Mouse (Mus musculus): ENCODE measurements around the gene Stoml2. TPM values are rescaled to one million over a fixed set of nuclear protein-coding genes. Genes with fewer than 3 reads are reported as not detected.

The Stoml2 gene
- total and polyA plus RNA-seq, 3 experiments: 391 to 480 TPM; not detected in 1

DNA sequence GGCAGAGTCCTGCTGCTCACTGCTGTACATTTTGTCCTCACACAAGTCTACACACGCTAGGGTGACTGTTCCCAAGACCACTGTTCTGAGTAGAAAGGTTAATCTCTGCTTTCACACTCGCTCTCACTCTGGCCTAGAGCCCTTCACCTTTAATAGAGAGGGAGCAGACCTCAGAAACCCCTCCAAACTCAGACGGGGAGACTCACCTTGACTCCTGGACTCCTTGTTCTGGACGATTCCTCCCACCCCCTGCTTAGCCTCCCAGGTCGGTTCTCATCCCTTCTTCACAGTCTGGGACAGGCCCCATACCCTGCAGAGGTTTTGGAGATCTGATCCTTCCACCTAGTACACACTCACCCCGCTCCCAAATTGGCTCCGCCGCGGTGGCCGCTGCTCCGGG lies 8.1 kb upstream of the Stoml2 start:
- TF ChIP-seq HCFC1 (IDR thresholded peaks at IDR 0.05; ENCODE audit: low read depth, low read length) (no peak), MXI1 (IDR thresholded peaks at IDR 0.05; ENCODE audit: low read depth, low read length) (no peak), RCOR1 (IDR thresholded peaks at IDR 0.05; ENCODE audit: low read depth, low read length) (no peak), ETS1 (IDR thresholded peaks at IDR 0.05; ENCODE audit: low read depth, low read length) (no peak), KAT2A (conservative IDR thresholded peaks at IDR 0.05; ENCODE audit: low read depth, low read length) (no peak), ZKSCAN1 (IDR thresholded peaks at IDR 0.05; ENCODE audit: low read depth, low read length) (no peak)
- Histone ChIP-seq H3K9ac (ENCODE audit: control insufficient read depth, low read depth, low read length, poor library complexity, severe bottlenecking) (peak overlapping the region; percentile 44), H3K79me2 (ENCODE audit: control insufficient read depth, insufficient read depth, low read length, poor library complexity) (no peaks in the 10 kb centered on the region), H3K36me3 (ENCODE audit: control insufficient read depth in 1 of 2, insufficient read depth in 2 of 2, low read length in 2 of 2) (peaks cover 0 to 28% of the 10 kb centered on the region in 2 experiments; a peak in 2 of 4 replicates), H3K4me3 (ENCODE audit: control insufficient read depth in 1 of 2, insufficient read depth in 1 of 2, low read depth in 2 of 2, low read length in 2 of 2) (peak overlapping the region; percentile 51 to 77), H3K27ac (ENCODE audit: control insufficient read depth, low read depth, low read length) (peak overlapping the region; percentile 58; the same call in 1 of the 2 replicates), H3K27me3 (ENCODE audit: control insufficient read depth in 1 of 2, insufficient read depth in 2 of 2, low read length in 2 of 2) (no peaks in the 10 kb centered on the region), H3K4me1 (ENCODE audit: control insufficient read depth in 1 of 2, insufficient read depth in 2 of 2, low read length in 2 of 2) (peaks cover 25 to 48% of the 10 kb centered on the region in 2 experiments), H3K9me3 (replicated peaks; ENCODE audit: insufficient read depth, low read length) (no peaks in the 10 kb centered on the region)
- DNase-seq (ENCODE audit: low read depth, low spot score): no peak

DNA sequence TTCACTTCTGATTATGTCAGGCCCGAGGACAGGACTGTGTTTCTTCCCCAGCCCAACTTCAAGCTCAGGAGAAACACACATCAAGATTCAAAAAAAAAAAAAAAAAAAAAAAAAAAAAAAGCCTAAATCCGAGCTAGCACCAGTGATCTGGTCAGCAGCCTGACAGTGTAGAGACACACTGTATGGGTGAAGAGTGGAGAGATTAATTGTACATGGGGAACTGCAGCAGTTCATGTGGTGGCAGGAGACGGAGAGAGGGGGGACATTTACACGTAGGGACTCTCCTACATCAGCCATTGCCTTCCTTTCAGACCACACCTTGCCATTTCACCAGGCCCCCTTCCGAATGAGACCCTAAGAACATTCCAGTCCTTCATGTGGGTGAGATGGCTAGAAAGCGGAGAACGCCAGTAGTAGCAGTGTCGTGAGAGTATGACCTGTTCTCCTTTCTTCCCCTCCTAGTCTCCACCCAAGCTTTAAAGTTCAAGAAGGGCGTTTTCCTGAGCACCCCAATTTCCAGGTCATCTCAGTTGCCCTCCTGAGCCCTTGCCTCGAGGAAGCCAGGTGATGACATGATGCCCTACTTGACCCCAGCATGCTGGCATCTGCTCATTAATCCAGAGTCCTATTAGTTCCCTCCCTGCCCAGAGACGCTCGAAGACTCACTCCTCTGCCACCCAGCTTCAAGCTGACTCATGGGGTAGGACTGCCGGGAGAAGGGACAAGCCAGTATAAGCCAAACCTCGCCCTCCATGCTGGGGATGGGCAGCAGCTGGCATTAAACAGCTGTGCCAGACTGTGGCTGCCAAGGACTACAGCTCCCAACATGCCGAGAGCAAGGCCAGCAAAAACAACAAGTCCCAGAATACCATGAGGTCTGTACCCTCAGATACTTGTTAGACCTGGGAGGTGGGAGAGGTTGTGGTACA lies 7.3 kb upstream of the Stoml2 start:
- no peaks in the 10 kb centered on the region for H3K9me3 ChIP-seq (replicated peaks; ENCODE audit: insufficient read depth, low read length)
- peak overlapping the region; percentile 51 to 77 for H3K4me3 ChIP-seq (ENCODE audit: control insufficient read depth in 1 of 2, insufficient read depth in 1 of 2, low read depth in 2 of 2, low read length in 2 of 2)

More for the DNA sequence above, 7.3 kb upstream of the Stoml2 start:
- H3K79me2 ChIP-seq (ENCODE audit: control insufficient read depth, insufficient read depth, low read length, poor library complexity): no peaks in the 10 kb centered on the region
- DNase-seq (ENCODE audit: low read depth, low spot score): peak; percentile 62
- peaks cover 25 to 41% of the 10 kb centered on the region in 2 experiments for H3K4me1 ChIP-seq (ENCODE audit: control insufficient read depth in 1 of 2, insufficient read depth in 2 of 2, low read length in 2 of 2)
- peaks cover 0 to 26% of the 10 kb centered on the region in 2 experiments; a peak in 2 of 4 replicates for H3K36me3 ChIP-seq (ENCODE audit: control insufficient read depth in 1 of 2, insufficient read depth in 2 of 2, low read length in 2 of 2)
- peak overlapping the region; percentile 44 for H3K9ac ChIP-seq (ENCODE audit: control insufficient read depth, low read depth, low read length, poor library complexity, severe bottlenecking)
- no peak for TF ChIP-seq CHD2 (IDR thresholded peaks at IDR 0.05; ENCODE audit: low read length)
- peak; percentile 47; the same call in 1 of the 2 replicates for TF ChIP-seq KAT2A (conservative IDR thresholded peaks at IDR 0.05; ENCODE audit: low read depth, low read length)
- no peak for TF ChIP-seq E2F4 (IDR thresholded peaks at IDR 0.05; ENCODE audit: borderline replicate concordance, low read depth, low read length)
- TF ChIP-seq SIN3A (IDR thresholded peaks at IDR 0.05; ENCODE audit: low read length): peak; percentile 41
- 0 out of 2 replicates have a peak, but pooled peaks have one; percentile 3 for TF ChIP-seq TCF12 (IDR thresholded peaks at IDR 0.05; ENCODE audit: low read depth, low read length)
- no peak for TF ChIP-seq SMC3 (IDR thresholded peaks at IDR 0.05; ENCODE audit: low read depth, low read length)
- TF ChIP-seq JUND (IDR thresholded peaks at IDR 0.05; ENCODE audit: low read depth, low read length): no peak
- TF ChIP-seq ETS1 (IDR thresholded peaks at IDR 0.05; ENCODE audit: low read depth, low read length): peak; percentile 64; the same call in 1 of the 2 replicates
- TF ChIP-seq ZNF384 (IDR thresholded peaks at IDR 0.05; ENCODE audit: low read depth, low read length): peak; percentile 88
- TF ChIP-seq HCFC1 (IDR thresholded peaks at IDR 0.05; ENCODE audit: low read depth, low read length): peak; percentile 83
- 0 out of 4 replicates have a peak, but pooled peaks of 1 of the 2 experiments have one; percentile 5 for TF ChIP-seq EP300 (IDR thresholded peaks at IDR 0.05; ENCODE audit: low read depth in 1 of 2, low read length in 2 of 2)
- TF ChIP-seq ZKSCAN1 (IDR thresholded peaks at IDR 0.05; ENCODE audit: low read depth, low read length): no peak
- no peak for TF ChIP-seq TAL1 (IDR thresholded peaks at IDR 0.05; ENCODE audit: low read length)
- H3K27me3 ChIP-seq (ENCODE audit: control insufficient read depth in 1 of 2, insufficient read depth in 2 of 2, low read length in 2 of 2): no peaks in the 10 kb centered on the region
- peak overlapping the region; percentile 58 for H3K27ac ChIP-seq (ENCODE audit: control insufficient read depth, low read depth, low read length)

Data from MEL (cell line).